Mouse (Mus musculus): ENCODE measurements around the gene Dnal1. TPM values are rescaled to one million over a fixed set of nuclear protein-coding genes. Genes with fewer than 3 reads are reported as not detected.
A peak's percentile ranks its signal among the peaks of the same experiment; 100 is the strongest.

Gene Dnal1
- polyA plus RNA-seq, 1 experiment, result 55.1 TPM

DNA sequence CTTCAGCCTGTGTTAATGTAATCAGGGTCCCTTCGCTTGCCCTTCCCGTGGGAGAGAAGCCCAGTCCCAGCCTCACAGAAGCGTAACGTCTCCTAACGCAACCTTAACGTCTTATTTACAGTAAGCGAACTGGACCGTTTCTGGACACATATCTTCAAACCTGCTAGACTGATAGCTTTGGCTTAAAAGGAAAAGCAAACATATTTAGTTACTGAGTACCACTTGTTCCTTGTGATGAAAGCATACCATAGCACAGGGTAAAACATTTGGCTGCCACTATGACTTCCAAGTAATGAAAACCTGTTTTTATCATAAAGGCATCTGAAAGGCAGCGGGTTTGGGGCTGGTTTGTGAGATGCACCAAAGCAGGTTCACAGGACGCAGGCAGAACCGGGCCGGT, 11.7 kb downstream of the Dnal1 start:
- no peak for DNase-seq (ENCODE audit: extremely low spot score in 1 of 2, low spot score in 1 of 2)

DNA sequence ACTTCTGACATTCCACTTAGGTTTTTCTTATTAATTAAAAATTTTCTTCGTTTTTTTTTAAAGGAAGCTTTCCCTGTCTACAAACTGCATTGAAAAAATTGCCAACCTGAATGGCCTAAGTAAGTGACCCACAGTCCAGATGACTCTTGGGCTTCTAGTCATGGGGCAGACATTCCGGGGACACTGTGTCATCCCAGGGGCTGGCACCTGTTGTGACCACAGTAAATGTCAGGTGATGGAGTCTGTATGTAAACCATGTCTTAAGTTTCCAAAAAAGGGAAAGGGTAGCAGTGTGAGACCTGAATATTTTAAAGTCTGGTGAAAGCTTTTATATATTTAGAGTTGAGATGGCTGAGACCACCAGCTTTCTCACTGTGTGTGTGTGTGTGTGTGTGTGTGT, 12.7 kb downstream of the Dnal1 start:
- no peak for DNase-seq (ENCODE audit: extremely low spot score in 1 of 2, low spot score in 1 of 2)

- DNase-seq (ENCODE audit: extremely low spot score in 1 of 2, low spot score in 1 of 2), result no peak
Observed at GRCm38 (mm10) chr12:84128576-84128975, 14.4 kb downstream of the Dnal1 start.

DNA sequence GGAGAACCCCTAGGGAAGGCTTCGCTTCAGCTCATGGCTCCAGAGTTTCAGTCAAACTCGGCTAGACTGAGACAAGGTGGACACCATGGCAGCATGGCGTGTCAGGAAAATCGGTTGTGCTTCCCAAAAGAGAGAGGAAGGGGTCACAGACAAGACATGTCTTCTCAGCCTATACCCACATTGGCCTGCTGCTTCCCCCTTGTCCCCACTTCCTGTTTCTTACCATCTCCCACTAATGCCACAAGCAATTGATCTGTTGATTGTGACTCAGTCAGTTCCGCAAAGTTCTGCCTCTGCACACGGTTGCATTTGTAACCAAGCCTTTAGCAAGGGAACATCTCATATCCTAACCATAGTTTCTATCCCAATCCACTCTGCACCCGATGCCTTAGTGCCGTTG, 15.8 kb downstream of the Dnal1 start:
- no peak for DNase-seq (ENCODE audit: extremely low spot score in 1 of 2, low spot score in 1 of 2)

DNA sequence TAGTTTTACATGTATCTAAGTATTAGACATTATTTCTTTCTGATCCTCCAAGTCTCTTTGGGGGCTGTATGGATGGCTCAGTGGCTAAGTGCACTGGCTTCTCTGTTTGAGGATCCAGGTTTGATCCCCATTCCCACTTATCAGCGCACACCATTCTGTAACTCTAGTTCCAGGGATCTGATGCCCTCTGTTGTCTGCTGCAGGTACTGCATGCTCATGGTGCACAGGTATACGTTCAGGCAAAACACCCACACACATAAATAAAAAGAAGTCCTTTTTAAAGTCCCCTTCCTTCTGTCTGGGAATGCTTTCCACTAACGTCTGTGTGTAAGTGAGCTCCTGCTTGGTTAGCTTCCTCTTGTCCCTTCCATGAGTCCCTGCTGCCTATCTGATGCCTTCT, 18.1 kb downstream of the Dnal1 start:
- no peak for DNase-seq (ENCODE audit: extremely low spot score in 1 of 2, low spot score in 1 of 2)

GRCm38 (mm10) chr12:84137131-84137530, 23.0 kb downstream of the Dnal1 start:
- DNase-seq (ENCODE audit: extremely low spot score in 1 of 2, low spot score in 1 of 2), result no peak

DNA sequence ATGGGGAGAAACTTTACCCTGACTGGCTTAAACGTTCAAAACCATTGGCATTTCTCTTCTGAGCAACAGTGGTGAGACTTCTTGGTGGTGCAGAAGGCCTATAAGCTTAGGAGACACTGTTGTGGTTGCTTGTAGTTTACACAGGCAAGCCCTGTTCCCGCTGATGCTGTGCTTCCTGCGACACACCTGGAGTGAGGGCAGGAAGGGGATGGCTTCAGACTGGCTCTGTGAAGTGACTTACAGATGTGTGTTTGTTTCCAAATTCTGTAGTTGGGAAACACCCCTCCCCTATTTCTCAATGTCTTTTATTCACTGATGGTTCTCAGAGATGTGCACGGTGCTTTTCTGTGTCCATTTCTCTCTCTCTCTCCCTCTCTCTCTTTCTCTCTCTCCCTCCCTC, 26.0 kb downstream of the Dnal1 start:
- DNase-seq (ENCODE audit: extremely low spot score in 1 of 2, low spot score in 1 of 2), result no peak

- DNase-seq (ENCODE audit: extremely low spot score in 1 of 2, low spot score in 1 of 2), result no peak
Observed at GRCm38 (mm10) chr12:84141271-84141670, 27.1 kb downstream of the Dnal1 start.

- no peak for DNase-seq (ENCODE audit: extremely low spot score in 1 of 2, low spot score in 1 of 2)
Observed at GRCm38 (mm10) chr12:84142281-84143050, 28.3 kb downstream of the Dnal1 start.

GRCm38 (mm10) chr12:84147954-84148621, 33.9 kb downstream of the Dnal1 start, which contains the start of gene Pnma1:
Pnma1 (minus strand) TSS chr12:84148489.
- peak; percentile 67 to 84 for DNase-seq (ENCODE audit: extremely low spot score in 1 of 2, low spot score in 1 of 2)

DNA sequence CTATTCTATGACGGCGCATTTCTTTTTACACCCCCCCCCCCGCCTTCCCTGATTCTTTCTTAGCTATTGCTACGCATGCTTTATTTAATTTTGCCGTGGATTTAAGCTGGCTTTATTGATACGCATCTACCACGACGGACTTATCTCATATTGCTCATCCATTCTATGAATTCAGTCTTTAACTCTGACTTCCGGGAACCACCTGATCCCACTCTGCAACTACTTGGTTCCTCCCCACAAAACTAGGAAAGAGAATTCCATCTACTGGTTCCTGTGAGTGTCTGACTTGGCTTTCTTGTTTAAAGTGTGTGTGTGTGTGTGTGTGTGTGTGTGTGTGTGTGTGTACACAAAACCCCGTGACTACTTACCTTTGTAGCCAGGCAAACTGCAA, 34.5 kb downstream of the Dnal1 start:
- no peak for DNase-seq (ENCODE audit: extremely low spot score in 1 of 2, low spot score in 1 of 2)

DNA sequence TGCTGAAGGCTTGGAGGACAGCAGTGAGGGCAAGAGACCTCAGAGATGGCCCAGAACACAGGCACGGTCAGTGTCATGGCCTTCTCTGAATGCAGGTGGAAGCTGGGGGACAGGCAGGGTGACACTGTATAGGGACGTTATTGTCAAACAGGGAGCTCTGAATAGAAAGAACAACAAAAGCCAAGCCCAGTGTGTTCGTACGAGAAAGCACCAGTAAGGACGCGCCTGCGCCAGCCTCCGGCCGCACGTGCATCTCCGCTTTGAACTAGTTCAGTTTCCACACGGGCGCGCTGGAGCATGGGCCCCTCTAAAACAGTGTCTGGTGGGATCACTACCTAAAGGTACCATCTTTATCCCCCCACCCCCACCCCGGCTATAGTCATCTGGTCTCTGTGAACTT, 35.8 kb downstream of the Dnal1 start:
- DNase-seq (ENCODE audit: extremely low spot score in 1 of 2, low spot score in 1 of 2), result no peak

- no peak for DNase-seq (ENCODE audit: extremely low spot score in 1 of 2, low spot score in 1 of 2)
Observed at GRCm38 (mm10) chr12:84150976-84151375, 36.8 kb downstream of the Dnal1 start.

DNA sequence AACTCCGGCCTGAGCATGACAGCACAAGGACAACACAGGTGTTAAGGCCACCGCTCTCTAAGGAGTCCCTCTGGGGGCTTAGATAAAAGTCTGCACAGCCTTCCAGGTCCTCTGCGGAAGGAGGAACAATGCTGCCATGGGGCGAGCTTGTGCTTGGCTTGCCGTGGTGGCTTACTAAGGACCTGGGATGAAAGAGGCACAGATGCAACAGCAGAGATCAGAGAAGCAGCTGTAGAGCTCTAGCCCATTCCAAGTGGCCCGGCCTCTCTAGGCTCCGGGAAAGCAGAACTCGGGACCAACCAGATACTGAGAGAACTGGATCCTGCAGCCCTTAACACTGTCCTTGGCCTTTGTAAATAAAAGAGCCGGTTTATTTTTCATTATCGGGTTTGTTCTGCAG, 37.7 kb downstream of the Dnal1 start:
- no peak for DNase-seq (ENCODE audit: extremely low spot score in 1 of 2, low spot score in 1 of 2)

DNA sequence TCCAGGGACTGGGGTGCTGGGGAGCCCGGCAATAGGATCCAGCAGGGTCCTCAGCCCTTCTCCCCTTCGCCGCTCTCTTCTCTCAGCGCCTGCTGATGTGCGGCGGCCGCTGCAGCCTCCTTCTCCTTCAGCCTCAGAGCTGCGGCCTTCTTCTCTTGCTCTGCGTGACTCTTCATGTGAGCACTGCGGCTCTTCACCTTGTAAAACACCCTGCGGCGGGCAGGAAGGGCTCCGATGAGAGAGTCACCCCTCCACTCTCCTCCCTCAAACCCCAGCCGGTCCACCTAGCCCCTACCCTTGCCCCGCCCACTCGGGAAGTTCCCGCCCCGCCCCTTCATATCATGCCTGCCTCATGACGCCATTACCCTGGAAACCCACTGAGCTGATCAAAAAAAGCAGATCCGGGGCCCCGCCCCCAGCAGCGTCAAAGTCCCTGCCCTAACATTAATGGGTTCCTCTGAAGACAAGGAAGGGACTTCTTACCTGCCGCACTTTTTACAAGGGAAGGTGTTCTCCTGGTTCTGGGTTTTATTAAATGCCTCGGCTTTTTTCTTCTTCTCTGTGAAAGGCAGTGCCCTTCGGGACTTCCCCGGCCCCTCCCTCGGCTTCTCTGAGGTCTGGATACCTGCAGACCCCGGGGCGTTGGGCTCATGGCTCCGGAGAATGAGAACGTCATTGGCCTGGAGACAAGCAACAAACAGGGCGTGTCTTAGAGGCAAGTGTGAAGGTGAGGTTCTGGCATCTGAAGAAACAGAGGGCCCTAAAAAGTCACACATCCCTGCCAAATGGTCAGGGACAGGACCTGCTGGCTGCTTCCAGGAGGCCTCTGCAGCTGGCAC, 38.4 kb downstream of the Dnal1 start:
- DNase-seq (ENCODE audit: extremely low spot score in 1 of 2, low spot score in 1 of 2), result no peak

- no peak for DNase-seq (ENCODE audit: extremely low spot score in 1 of 2, low spot score in 1 of 2)
Observed at GRCm38 (mm10) chr12:84153414-84153813, 39.2 kb downstream of the Dnal1 start.

DNA sequence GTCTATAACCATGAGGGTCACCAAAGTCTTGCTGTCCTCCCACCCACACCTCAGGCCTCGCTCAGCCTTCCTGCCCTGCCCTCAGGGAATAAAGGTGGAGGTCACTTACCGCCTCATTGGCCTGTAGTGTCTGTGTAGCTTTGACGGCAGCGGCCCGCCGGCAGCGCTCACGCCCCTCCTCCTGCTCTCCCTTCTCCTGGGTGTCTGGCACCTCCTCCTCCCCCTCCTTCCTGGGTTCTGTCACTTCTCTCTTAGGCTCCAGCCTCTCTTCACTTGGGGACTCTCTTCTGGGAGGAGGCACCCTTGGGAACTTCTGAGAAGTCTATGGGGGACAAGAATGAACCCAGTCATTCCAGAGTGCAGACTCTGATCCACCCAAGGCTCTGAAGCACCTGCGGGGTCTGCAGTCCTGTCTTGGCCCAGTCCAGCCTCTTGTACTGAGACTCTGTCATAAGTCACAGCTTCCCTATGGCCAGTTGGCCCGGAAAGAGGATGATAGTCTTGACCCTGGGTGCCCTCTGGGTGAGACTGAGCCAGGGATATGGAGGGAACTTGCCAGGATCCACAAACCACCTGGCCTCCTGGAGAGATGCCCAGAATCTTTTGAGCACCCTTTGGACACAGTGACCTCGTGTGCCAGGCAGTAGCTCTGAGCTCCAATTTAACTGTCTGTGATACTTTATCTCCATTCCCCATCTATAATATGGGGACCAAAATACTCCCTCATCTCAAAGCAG, 40.8 kb downstream of the Dnal1 start:
- no peak for DNase-seq (ENCODE audit: extremely low spot score in 1 of 2, low spot score in 1 of 2)

- DNase-seq (ENCODE audit: extremely low spot score in 1 of 2, low spot score in 1 of 2), result no peak
Observed at GRCm38 (mm10) chr12:84155523-84155871, 41.3 kb downstream of the Dnal1 start.

DNA sequence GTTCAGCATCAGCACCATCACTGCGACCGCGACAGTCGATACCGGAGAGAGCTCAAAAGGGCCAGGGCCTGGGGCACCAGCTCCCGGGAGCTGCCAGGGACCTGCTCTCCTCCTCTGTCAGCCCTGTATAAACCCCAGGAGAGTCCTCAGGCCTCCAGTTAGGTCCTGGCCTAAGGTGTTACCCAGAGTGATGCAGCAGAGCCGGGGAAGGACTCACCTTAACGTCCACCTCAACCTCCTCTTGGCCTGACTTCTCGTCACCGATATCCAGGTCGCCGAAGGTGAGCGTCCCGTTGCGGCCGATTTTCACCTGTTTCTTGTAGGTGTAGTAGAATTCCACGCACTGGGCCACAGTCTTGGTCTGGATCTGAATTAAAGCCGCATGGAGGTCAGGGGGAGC, 42.0 kb downstream of the Dnal1 start:
- DNase-seq (ENCODE audit: extremely low spot score in 1 of 2, low spot score in 1 of 2), result no peak

DNA sequence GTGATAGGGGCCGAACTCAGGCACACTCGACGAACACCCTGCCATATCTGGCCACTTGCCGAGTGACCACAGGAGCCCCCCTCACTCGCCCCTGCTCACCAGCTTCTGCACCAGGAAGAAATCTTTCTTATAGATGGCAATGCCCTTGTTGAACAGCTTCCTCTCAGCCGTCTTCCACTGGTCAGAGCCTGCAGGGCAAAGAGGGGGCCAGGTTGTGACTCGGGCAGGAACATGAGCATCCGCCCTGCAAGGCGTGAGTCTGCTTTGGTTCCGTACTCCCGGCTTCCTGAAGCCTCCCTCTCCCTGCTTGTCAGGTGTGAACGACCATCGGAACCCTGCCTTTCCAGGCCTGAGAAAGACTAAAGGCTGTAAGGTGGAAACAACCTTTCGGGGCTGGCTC, 44.0 kb downstream of the Dnal1 start:
- DNase-seq (ENCODE audit: extremely low spot score in 1 of 2, low spot score in 1 of 2), result no peak

- DNase-seq (ENCODE audit: extremely low spot score in 1 of 2, low spot score in 1 of 2), result no peak
Observed at GRCm38 (mm10) chr12:84160491-84160890, 46.3 kb downstream of the Dnal1 start.
